Mouse (Mus musculus) thymus, adult 18-20 months (tissue): ENCODE data around the gene Mcub.

Source experiments
- DNase-seq, 2 experiments: peaks; one replicate each; pipeline ENCODE4 v3.0.0; 2022; ENCODE audit warnings: mixed read lengths in 2 of 2

Gene Mcub

GRCm38 (mm10) chr3:129948359-129948758 lies 21.6 kb downstream of the Mcub start:
- no peak for DNase-seq

- no peak for DNase-seq
Measured at GRCm38 (mm10) chr3:129946217-129946914, 23.6 kb downstream of the Mcub start.

GRCm38 (mm10) chr3:129943813-129944212 lies 26.2 kb downstream of the Mcub start:
- no peak for DNase-seq

GRCm38 (mm10) chr3:129941291-129941690 lies 28.7 kb downstream of the Mcub start:
- DNase-seq, result no peak

GRCm38 (mm10) chr3:129940780-129941179 lies 29.2 kb downstream of the Mcub start:
- no peak for DNase-seq

- no peak for DNase-seq
Measured at GRCm38 (mm10) chr3:129939058-129939457, 30.9 kb downstream of the Mcub start.

GRCm38 (mm10) chr3:129937848-129938247 lies 32.2 kb downstream of the Mcub start:
- no peak for DNase-seq

GRCm38 (mm10) chr3:129936561-129936960 lies 33.4 kb downstream of the Mcub start:
- no peak for DNase-seq

GRCm38 (mm10) chr3:129932443-129932842 lies 37.6 kb downstream of the Mcub start:
- DNase-seq, result no peak

GRCm38 (mm10) chr3:129930213-129930778 lies 39.7 kb downstream of the Mcub start:
- no peak for DNase-seq

- DNase-seq, result no peak
Measured at GRCm38 (mm10) chr3:129925861-129926260, 44.1 kb downstream of the Mcub start.

- no peak for DNase-seq
Measured at GRCm38 (mm10) chr3:129923581-129923980, 46.4 kb downstream of the Mcub start.

GRCm38 (mm10) chr3:129918434-129918833 lies 51.6 kb downstream of the Mcub start:
- peak; percentile 24 to 35 for DNase-seq

GRCm38 (mm10) chr3:129917424-129917823 lies 52.6 kb downstream of the Mcub start:
- no peak for DNase-seq

GRCm38 (mm10) chr3:129913241-129913640 lies 56.8 kb downstream of the Mcub start:
- no peak for DNase-seq

GRCm38 (mm10) chr3:129912025-129912424 lies 58.0 kb downstream of the Mcub start:
- DNase-seq, result no peak

- no peak for DNase-seq
Measured at GRCm38 (mm10) chr3:129904381-129905132, 65.4 kb downstream of the Mcub start.

GRCm38 (mm10) chr3:129903866-129904265 lies 66.1 kb downstream of the Mcub start:
- no peak for DNase-seq

GRCm38 (mm10) chr3:129903369-129903768 lies 66.6 kb downstream of the Mcub start:
- DNase-seq, result no peak

GRCm38 (mm10) chr3:129901271-129901809 lies 68.7 kb downstream of the Mcub start, which contains the start of gene Casp6:
Gene Casp6, plus strand, starts transcription at chr3:129901425.
- DNase-seq, result peak; percentile 85 to 86

- no peak for DNase-seq
Measured at GRCm38 (mm10) chr3:129898886-129899285, 71.1 kb downstream of the Mcub start.

- no peak for DNase-seq
Measured at GRCm38 (mm10) chr3:129896591-129896990, 73.4 kb downstream of the Mcub start.

GRCm38 (mm10) chr3:129893143-129893542 lies 76.9 kb downstream of the Mcub start:
- DNase-seq, result no peak

- no peak for DNase-seq
Measured at GRCm38 (mm10) chr3:129892003-129892402, 78.0 kb downstream of the Mcub start.
